Mouse (Mus musculus) ES-E14 (cell line): Measurements from ENCODE around the gene Sfxn3.

Source experiments
- CHD2 ChIP-seq: IDR thresholded peaks from 2 replicates; pipeline ENCODE4 v1.6.1; 2014; ENCODE audit warnings: mild to moderate bottlenecking, low read depth, low read length, inconsistent platforms
- MAFK ChIP-seq: IDR thresholded peaks from 2 replicates; pipeline ENCODE4 v1.6.1; 2014; ENCODE audit warnings: mild to moderate bottlenecking, low read depth, low read length, inconsistent platforms; ENCODE audit not compliant: insufficient read depth

DNA sequence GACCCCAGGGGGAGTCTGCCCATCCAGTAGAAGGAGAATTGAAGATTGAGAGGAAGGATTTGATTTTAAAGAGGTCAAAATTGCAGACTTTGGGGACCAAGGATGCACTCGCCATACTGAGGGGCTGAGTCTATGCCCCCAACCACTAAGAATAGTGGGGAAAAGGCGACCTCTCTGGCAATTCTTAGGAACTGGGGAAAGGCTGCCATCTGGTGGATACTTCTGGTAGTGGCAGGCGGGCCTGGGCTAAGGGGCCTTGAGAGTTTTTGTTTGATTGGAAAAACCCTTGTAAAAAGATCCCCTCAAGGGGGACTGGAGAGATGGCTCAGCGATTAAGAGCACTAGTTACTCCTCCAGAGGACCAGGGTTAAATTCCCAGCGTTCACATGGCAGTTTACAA lies 34.0 kb downstream of the Sfxn3 start:
- no peak for TF ChIP-seq MAFK
- TF ChIP-seq CHD2 = no peak
